Mouse (Mus musculus) cerebellum, postnatal 10 days (tissue): Measurements from ENCODE around the gene Cxcr4.

Experiments
- DNase-seq, 2 experiments: peaks; one replicate each; pipeline ENCODE4 v3.0.0; 2021; ENCODE audit warnings: mixed read lengths in 2 of 2

Gene Cxcr4

GRCm38 (mm10) chr1:128592211-128592741, at the start of gene Cxcr4:
TSS of gene Cxcr4 (minus strand) at chr1:128592293.
- peak; percentile 81 to 88 for DNase-seq

GRCm38 (mm10) chr1:128639707-128640107, 47.6 kb upstream of the Cxcr4 start:
- DNase-seq = no peak

GRCm38 (mm10) chr1:128637230-128637740, 45.2 kb upstream of the Cxcr4 start:
- no peak for DNase-seq

- no peak for DNase-seq
Measured at GRCm38 (mm10) chr1:128636258-128637229, 44.5 kb upstream of the Cxcr4 start.

GRCm38 (mm10) chr1:128633711-128634379, 41.8 kb upstream of the Cxcr4 start:
- DNase-seq = no peak

- DNase-seq = no peak
Measured at GRCm38 (mm10) chr1:128632522-128632921, 40.4 kb upstream of the Cxcr4 start.

- no peak for DNase-seq
Measured at GRCm38 (mm10) chr1:128626144-128626678, 34.1 kb upstream of the Cxcr4 start.

GRCm38 (mm10) chr1:128623594-128623887, 31.4 kb upstream of the Cxcr4 start:
- DNase-seq = no peak

GRCm38 (mm10) chr1:128622867-128623593, 30.9 kb upstream of the Cxcr4 start:
- DNase-seq = peak; percentile 83 to 84

- no peak for DNase-seq
Measured at GRCm38 (mm10) chr1:128617654-128618310, 25.7 kb upstream of the Cxcr4 start.

GRCm38 (mm10) chr1:128616586-128616985, 24.5 kb upstream of the Cxcr4 start:
- no peak for DNase-seq

- DNase-seq = no peak
Measured at GRCm38 (mm10) chr1:128615459-128615806, 23.3 kb upstream of the Cxcr4 start.

GRCm38 (mm10) chr1:128614653-128615458, 22.8 kb upstream of the Cxcr4 start:
- peak in 1 of 2 experiments; percentile 28 for DNase-seq

GRCm38 (mm10) chr1:128608119-128608518, 16.0 kb upstream of the Cxcr4 start:
- no peak for DNase-seq

- no peak for DNase-seq
Measured at GRCm38 (mm10) chr1:128607423-128607822, 15.3 kb upstream of the Cxcr4 start.

- DNase-seq = no peak
Measured at GRCm38 (mm10) chr1:128605794-128606193, 13.7 kb upstream of the Cxcr4 start.

- DNase-seq = no peak
Measured at GRCm38 (mm10) chr1:128602688-128603385, 10.7 kb upstream of the Cxcr4 start.

- DNase-seq = peak in 1 of 2 experiments; percentile 16
Measured at GRCm38 (mm10) chr1:128602018-128602687, 10.1 kb upstream of the Cxcr4 start.

- no peak for DNase-seq
Measured at GRCm38 (mm10) chr1:128601307-128601706, 9.2 kb upstream of the Cxcr4 start.

GRCm38 (mm10) chr1:128600549-128600948, 8.5 kb upstream of the Cxcr4 start:
- DNase-seq = no peak
